Mouse (Mus musculus): ENCODE data around the gene Gpr179. TPM values are rescaled to one million over a fixed set of nuclear protein-coding genes. Genes with fewer than 3 reads are reported as not detected.

Gpr179 gene
- under 1 TPM; 0.05 to 0.17 TPM for total RNA-seq (2021)

- DNase-seq, result no peak
Observed at GRCm38 (mm10) chr11:97352027-97352684, at the start of gene Gpr179. Gpr179 (minus strand) TSS chr11:97352077.

- peak; percentile 29 for DNase-seq
Observed at GRCm38 (mm10) chr11:97401082-97401481, 49.2 kb upstream of the Gpr179 start.

- peak; percentile 88 for DNase-seq
Observed at GRCm38 (mm10) chr11:97399958-97400710, 48.3 kb upstream of the Gpr179 start.

- DNase-seq, result peak; percentile 4
Observed at GRCm38 (mm10) chr11:97398506-97398905, 46.6 kb upstream of the Gpr179 start.

- DNase-seq, result peak; percentile 32
Observed at GRCm38 (mm10) chr11:97394146-97394545, 42.3 kb upstream of the Gpr179 start.

- no peak for DNase-seq
Observed at GRCm38 (mm10) chr11:97393658-97394057, 41.8 kb upstream of the Gpr179 start.

GRCm38 (mm10) chr11:97389127-97389526 lies 37.2 kb upstream of the Gpr179 start:
- DNase-seq, result no peak

GRCm38 (mm10) chr11:97387811-97388210 lies 35.9 kb upstream of the Gpr179 start:
- DNase-seq, result no peak

GRCm38 (mm10) chr11:97383764-97384163 lies 31.9 kb upstream of the Gpr179 start:
- no peak for DNase-seq

- DNase-seq, result no peak
Observed at GRCm38 (mm10) chr11:97383017-97383416, 31.1 kb upstream of the Gpr179 start.

- no peak for DNase-seq
Observed at GRCm38 (mm10) chr11:97380036-97380435, 28.2 kb upstream of the Gpr179 start.

- DNase-seq, result no peak
Observed at GRCm38 (mm10) chr11:97373402-97373801, 21.5 kb upstream of the Gpr179 start.

GRCm38 (mm10) chr11:97372159-97372864 lies 20.4 kb upstream of the Gpr179 start:
- DNase-seq, result no peak

- no peak for DNase-seq
Observed at GRCm38 (mm10) chr11:97370329-97371091, 18.6 kb upstream of the Gpr179 start.

GRCm38 (mm10) chr11:97368501-97368900 lies 16.6 kb upstream of the Gpr179 start:
- no peak for DNase-seq

- DNase-seq, result no peak
Observed at GRCm38 (mm10) chr11:97365556-97365955, 13.7 kb upstream of the Gpr179 start.

GRCm38 (mm10) chr11:97363644-97363995 lies 11.7 kb upstream of the Gpr179 start:
- DNase-seq, result no peak

GRCm38 (mm10) chr11:97362943-97363643 lies 11.2 kb upstream of the Gpr179 start:
- peak; percentile 50 for DNase-seq

GRCm38 (mm10) chr11:97362649-97362942 lies 10.7 kb upstream of the Gpr179 start:
- DNase-seq, result peak; percentile 49

GRCm38 (mm10) chr11:97361948-97362648 lies 10.2 kb upstream of the Gpr179 start, which contains the start of gene Socs7:
Socs7 (plus strand) TSS chr11:97362551.
- peak; percentile 98 for DNase-seq

GRCm38 (mm10) chr11:97357663-97358062 lies 5.8 kb upstream of the Gpr179 start:
- DNase-seq, result peak; percentile 86

Data from heart, postnatal 4 days (tissue).